Mouse (Mus musculus): Measurements from ENCODE around the gene Asgr2.
"Not testable (repeated sequence)": the region's sequence is repeated elsewhere in the genome, so short reads cannot be mapped to it uniquely, and the experiment has no call there.

The Asgr2 gene

DNA sequence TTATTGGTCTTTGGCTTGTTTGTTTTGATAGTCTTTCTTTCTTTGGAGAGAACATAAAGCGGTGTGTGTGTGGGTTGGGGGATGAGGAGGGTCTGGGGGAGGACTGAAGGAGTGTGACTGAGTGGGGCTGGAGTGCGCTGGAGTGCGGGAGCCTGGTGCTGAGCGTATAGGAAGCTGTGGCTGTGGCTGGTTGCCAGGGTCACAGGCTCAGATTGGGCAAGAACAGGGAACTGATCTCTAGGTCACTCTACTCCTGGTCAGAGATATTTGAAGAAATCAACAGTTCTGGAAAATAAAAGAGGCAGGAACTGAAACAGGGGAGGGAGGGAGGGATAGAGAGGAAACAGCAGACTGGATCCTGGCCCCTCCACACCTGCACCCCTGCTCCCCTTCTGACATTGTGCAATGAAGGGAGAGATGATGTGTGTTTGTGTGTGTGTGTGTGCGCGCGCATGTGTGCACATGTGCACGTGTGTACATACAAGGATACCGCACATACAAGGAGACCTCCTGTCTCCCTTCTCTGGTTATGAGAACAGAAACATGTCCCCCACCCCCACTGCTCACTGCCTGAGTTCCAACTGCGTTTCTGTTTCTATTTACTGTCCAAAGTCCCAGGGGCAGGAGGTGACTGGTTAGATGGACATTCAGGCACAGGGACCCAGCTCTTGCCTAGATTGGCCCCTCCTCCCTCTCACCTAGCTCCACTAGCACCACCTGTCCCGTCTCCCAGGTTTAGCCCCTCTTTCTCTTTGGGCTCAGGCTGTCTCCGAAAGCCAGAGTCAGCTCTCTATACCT lies at the start of gene Asgr2:
Asgr2 (plus strand) TSS at position 659 of the 798 bp plus-strand sequence.
- no peak for DNase-seq (ENCODE audit: extremely low spot score, low read depth, low spot score)

DNA sequence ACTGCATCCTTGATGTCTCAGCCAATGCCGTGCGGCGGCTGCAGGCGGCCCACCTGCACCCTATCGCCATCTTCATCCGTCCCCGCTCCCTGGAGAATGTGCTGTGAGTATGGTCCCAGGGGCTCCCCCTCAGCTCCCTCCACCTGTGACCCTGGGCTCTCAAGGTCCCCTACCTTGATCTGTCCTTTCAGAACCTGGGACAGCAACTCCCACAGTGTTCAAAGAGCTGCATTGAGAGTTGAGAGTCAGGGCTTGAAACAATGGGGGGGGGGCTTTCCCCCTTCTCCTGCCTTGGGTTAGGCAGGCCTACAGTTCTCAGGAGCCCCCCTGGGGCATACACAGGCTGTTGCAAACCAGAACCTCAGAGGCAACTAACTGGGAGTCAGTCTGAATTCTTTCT lies 48.8 kb upstream of the Asgr2 start:
- DNase-seq (ENCODE audit: extremely low spot score, low read depth, low spot score), result no peak

DNA sequence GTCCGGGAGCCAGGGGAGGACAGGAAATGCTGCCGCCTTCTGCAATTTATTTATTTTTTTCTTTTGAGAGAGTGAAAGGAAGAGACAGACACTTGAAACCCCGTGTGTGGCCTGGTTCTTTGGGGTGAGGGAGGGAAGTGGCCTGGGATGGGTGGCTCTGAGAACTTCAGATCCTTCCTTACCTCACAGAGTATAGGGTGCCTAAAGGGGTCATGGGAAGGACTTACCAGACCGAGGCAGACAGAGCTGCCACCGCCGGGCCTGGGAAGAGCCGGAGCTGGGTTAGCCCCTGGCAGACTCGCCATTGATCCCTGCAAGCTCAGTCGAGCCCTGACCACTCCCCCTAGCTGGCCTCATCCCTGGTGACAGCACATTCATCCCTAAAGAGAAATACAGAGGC lies 47.0 kb upstream of the Asgr2 start:
- no peak for DNase-seq (ENCODE audit: extremely low spot score, low read depth, low spot score)

DNA sequence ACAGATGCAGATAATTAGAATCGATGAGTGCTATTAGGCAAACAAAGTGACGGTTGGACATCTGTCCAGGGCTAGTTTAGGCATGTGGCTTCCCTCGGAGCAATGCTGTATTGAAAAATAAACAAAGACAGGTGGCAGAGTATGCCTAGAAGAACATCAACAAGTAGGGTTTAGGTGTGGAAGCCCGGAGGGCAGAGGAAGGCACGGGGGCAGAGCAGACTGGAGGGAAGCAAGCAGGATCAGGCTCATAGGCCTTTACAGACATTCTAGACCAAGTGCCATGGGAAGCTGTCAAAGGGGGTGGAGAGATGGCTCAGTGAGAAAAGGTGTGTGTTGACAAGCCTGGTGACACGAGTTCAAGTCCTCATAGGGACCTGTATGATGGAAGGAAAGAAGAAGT lies 43.1 kb upstream of the Asgr2 start:
- DNase-seq (ENCODE audit: extremely low spot score, low read depth, low spot score), result no peak

DNA sequence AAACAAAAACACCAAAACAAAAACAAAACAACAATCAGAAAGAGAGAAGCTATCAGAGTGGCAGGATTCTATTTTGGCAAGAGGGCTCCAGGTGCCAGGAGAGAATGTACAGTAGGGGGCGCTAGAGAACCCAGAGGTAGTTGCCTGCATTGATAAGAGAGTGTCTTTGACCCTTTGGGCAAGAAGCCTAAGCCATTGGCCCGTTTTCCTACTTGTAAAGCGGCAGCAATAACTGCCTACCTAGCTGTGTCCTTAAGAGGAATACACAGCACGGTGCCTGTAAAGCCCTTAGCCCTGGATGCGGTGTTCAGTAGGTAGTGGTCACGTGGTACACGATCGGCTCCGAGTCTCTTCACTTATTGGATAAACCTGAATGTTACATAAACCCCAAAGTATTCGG lies 42.6 kb upstream of the Asgr2 start:
- no peak for DNase-seq (ENCODE audit: extremely low spot score, low read depth, low spot score)

DNA sequence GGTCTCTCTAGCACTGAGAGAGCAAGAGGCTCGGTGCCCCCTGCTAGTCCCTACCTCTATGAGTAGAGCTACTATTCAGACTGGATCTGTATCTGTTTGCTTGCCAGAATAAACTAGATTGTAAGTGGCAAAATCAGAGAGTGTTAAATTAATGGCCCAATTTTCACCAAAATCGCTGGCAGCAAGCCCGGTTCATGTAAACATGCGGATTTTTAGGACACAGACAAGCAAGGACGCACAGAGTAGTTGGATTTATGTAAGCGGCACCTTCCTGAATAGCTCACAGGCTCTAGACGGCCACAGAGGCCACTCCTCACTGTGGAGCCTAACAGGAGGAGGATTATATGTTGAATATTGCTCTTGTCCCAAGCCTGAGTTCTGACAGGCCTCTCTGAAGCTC lies 39.3 kb upstream of the Asgr2 start:
- DNase-seq (ENCODE audit: extremely low spot score, low read depth, low spot score), result no peak

DNA sequence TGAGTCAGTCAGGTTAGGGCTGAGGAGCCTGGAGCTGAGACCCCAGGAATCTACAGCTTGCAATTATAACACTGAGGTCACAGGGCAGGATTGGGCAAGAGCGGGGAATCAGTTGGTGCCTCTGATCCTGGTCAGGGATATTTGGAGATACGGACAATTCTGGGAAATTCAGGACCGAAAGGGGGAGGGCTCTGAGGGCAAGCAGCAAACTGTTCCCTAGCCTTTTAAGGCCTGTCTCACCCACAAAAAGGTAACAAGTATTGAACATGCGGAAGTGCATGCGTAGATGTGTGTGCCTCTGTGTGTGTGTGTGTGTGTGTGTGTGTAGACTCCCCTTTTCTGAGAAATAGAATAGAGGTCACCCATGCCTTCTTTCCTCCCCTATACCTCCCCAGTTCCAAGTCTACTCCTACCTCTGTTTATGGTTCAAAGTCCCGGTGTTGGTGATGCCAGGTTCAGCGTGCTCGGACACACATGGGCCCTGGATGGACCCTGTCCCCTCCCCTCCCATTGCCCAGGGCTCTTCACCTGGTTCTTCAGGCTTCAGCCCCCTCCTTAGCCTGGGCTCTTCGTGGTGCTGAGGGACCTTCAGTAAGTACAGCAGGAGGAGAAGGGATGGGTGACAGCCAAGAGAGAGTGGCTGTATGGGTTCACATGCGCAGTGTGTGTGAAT lies 38.4 kb upstream of the Asgr2 start, which contains the start of gene Asgr1:
Asgr1 (plus strand) TSS at position 188 of the 673 bp plus-strand sequence.
- no peak for DNase-seq (ENCODE audit: extremely low spot score, low read depth, low spot score)

DNA sequence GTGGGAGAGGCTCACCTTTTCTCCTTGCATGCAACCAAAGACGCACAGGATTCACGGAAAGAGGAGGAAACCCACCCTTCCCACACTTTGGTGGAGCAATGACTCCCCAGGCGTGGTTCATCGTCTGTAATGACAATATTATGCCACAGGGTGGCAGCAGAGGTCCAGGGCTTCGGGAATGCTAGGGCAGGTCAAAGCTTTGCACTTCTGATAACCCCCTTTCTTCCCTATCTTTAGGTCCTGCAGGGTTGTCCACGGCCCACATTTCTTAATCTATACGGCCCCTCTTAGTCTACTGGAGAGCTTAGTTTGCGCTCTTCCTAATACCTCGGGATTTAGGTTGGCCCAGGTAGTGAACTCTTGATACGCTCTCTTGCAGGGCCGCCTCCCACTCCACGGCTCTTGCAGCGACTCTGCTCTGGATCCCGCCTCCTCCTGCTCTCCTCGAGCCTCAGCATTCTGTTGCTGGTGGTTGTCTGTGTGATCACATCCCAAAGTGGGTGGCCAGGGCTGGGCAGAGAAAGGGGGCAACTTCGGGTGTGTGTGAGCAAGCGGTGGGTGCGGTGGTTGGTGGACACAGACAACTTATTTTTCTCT lies 36.7 kb upstream of the Asgr2 start:
- peak; percentile 70 for DNase-seq (ENCODE audit: extremely low spot score, low read depth, low spot score)

DNA sequence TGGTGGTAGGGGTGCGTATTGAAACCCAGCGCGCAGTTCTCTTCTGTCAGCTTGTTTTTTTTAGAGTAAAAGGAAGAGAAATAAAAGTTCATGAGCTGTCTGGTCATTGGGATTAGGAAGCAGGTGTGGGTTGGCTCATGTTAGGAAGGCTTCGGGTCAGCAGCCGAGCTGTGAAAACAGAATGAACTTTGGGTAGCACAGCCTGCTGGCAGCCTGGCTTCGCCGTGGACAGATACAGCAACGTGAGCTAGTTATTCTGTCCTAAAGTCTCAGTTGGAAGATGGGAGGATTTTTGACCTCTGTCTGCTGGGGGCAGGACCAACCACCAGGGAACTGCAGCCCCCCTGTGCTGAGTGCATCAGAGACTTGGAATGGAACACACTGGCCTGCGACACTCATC lies 34.6 kb upstream of the Asgr2 start:
- no peak for DNase-seq (ENCODE audit: extremely low spot score, low read depth, low spot score)

DNA sequence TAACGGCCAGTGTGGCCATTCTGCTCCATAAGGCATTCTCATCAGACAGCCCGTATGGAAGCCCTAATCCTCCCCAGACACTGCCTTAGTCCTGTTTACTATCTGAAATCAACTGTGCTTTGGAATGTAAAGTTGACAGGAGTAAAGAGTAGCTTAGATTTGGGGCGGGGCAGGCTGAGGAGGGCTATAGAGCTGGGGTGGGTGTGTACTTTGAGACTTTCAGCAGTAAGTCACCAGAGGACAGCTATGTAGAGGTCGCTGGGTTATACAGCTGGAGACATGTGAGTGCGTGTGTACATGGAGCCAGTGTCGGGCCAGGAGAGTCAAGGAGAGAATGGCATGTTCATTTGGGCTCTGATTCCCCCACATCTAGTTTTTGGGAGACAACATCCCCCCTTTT lies 32.5 kb upstream of the Asgr2 start:
- no peak for DNase-seq (ENCODE audit: extremely low spot score, low read depth, low spot score)

DNA sequence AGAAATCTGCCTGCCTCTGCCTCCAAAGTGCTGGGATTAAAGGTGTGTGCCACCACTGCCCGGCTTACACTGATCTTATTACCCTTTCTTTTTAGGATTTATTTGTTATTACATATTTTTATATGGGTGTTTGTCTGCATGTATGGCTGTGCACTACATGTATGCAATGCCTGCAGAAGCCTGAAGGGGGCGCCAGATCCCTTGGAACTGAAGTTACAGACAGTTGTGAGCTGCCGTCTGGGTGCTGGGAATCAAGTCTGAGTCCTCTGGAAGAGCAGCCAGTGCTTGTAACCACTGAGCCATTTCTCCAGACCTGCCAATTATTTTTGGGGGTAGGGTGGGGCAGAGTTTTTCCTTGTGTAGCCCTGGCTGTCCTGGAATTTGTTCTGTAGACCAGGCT lies 29.4 kb upstream of the Asgr2 start:
- no peak for DNase-seq (ENCODE audit: extremely low spot score, low read depth, low spot score)

DNA sequence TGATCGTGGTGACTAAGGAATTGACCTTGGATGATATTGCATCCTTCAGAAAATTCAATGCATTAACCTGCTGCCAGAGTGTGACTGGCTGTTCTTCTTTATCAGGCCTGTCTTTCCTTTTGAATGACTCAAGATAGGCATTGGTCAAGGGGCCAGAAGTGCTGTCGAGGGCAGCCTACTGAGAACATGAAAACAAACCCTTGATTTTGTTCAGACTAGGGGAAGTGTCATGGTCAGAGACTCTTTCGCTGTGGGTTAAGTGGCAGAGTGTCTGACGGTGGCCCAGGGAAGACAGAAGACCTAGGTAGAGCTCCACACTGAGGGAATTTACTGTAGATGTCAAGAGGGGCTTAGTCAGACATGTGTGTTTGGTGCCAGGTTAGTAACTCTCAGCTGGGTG lies 25.7 kb upstream of the Asgr2 start:
- no peak for DNase-seq (ENCODE audit: extremely low spot score, low read depth, low spot score)

DNA sequence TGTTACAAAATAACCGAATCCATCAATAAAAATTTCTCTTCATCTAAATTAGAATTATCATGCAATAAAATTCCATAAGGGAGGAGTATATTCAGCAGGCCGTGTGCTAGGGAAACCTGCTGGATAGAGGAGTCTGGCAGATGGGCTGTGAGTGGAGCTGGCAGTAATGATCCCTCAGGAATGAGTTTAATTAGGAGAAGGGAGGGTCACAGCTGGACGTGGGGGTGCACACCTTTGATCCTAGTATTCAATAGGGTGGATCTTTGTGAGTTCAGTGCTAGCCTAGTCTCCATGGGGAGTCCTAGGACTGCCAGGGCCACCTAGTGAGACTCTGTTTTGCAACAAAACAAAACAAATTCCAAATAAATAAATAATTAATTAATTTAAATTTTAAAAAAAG lies 24.2 kb upstream of the Asgr2 start:
- no peak for DNase-seq (ENCODE audit: extremely low spot score, low read depth, low spot score)

DNA sequence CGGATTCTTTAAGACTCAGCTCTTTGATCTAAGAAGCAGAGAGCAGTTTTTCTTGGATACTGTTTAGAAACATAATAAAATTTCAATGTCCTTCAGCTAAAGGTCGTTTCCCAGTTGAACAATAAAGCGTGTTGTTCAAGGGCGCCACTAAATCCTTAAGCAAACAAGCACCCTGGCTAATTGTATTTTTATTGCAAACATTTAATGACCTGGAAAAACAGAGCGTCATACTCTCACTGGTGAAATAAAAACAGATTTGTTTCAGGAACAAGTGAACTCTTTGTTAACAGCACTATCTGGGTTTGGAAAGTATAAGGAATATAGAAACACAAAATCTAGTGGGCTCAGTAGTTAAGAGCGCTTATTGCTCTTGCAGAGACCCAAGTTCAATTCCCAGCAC lies 22.4 kb upstream of the Asgr2 start:
- no peak for DNase-seq (ENCODE audit: extremely low spot score, low read depth, low spot score)

DNA sequence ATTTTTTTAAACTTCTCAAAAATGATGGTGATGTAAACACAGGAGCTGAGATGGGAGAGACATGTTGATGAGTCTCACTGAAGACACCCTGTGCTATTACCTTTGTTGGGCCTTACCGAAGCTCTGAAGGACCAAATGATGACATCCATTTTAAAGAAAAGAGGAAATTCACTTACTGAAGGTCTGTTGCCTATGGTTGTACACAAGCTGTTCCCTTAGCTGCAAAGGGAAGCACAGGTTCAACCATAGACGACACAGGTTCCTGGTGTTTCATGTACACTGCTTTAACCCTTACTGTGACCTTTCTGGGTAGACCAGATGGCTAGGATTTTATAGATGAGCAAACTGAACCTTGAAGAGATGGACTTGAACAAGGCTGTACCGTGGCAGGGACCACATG lies 21.8 kb upstream of the Asgr2 start:
- DNase-seq (ENCODE audit: extremely low spot score, low read depth, low spot score), result not testable (repeated sequence)

DNA sequence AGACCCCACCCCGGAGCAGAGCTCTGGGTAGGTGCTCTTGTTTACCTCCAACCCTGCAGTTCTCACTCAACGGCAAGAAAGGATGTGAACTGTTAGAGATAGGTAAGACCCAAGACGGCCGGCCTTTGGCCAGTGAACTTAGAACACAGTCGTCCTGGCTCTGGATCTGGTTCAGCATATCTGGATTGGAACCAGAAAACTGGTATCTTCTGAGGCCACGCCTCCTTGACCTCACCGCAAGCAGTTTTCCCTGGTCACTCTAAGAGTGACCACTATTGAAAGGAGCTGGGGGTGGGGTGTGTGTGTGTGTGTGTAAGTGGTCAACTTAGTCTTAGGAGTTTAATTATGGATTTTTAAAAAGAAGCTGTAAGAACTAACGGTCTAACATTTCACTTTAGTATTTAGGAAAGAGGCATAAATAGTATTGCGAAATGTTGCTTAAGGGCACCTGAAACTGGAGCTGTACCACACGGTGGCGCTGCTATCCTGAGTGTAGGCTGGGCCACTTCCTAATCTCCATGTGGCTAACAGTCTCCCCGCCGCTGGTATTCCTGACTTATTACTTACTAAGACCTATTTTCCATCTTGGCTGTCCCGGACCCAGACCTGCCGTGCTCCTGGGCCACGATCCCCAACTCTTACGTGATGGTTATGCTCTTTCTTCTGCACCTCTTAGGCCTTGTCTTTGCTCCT lies 17.9 kb upstream of the Asgr2 start:
- peak; percentile 56 for DNase-seq (ENCODE audit: extremely low spot score, low read depth, low spot score)

DNA sequence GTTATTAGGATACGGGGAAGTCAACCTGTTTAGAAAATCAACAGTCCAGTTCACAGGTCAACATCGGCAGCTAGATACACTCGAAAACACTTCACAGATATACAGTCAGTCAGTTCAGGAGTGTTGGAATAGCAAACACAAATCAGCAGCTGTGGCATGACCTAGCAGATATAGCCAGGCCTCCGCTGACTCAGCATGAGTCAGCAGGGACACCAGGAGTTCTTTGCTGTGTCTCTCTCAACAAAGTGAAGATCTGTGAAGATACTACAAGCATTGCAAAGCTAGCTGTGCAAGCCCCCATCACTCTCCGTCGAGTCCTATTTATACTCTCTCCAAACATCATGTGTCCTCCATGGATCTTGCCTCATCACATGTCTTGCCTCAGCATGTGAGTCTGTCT lies 16.9 kb upstream of the Asgr2 start:
- DNase-seq (ENCODE audit: extremely low spot score, low read depth, low spot score), result no peak

DNA sequence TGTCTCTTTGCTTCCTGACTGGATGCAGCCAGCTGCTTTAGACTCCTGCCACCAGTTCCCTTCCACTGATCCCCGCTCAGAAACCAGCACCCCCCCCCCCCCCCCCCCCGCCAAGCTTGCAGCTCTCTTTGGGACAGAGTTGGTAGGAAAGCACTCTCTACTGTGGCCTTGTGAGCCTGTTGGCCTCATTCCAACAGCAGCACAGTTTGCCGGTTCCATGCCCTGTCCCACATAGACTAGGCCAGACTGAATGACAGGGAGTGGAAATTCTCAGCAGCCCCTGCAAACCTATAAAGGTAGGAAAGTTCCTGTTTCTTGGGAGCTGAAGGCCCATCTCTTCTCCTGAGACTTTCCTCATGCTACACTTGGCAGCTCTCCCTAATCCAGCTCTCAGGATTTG lies 15.0 kb upstream of the Asgr2 start:
- DNase-seq (ENCODE audit: extremely low spot score, low read depth, low spot score), result no peak

DNA sequence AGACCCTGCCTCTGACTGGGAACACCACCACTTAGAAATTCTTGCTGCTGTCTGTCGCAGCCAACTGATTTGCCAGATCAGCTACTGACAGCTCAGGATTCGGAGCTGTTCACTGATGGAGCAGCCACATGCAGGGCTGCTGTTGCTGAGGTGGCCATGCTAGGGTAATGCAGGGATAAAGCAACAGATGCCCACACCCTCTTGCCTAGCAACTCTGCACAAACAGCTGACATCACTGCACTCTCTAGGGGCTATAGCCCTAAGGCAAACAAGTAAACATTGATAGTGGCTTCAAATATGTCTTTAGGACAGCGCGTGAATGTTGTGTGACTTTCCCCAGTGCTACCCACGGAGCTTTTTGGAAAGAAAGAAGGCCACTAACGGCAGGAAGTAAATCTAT lies 13.3 kb upstream of the Asgr2 start:
- DNase-seq (ENCODE audit: extremely low spot score, low read depth, low spot score), result no peak

DNA sequence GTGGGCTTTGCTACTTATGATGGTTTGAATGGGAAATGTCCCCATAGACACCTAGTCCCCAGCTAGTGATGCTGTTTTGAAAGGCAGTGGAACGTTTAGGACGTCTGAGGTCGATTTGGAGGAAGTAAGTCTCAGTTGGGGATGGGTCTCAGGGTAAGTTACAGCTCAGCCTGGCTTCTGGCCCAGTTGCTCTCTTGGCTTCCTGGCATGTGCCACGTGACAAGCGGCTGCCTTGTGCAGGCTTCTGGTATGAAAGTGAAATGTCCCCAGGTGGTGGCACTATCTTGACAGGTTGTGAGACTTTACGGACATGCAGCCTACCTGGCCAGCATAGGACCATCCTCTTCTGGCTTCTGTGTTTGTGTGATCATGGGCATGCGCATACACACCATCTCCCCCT lies 12.5 kb upstream of the Asgr2 start:
- no peak for DNase-seq (ENCODE audit: extremely low spot score, low read depth, low spot score)

DNA sequence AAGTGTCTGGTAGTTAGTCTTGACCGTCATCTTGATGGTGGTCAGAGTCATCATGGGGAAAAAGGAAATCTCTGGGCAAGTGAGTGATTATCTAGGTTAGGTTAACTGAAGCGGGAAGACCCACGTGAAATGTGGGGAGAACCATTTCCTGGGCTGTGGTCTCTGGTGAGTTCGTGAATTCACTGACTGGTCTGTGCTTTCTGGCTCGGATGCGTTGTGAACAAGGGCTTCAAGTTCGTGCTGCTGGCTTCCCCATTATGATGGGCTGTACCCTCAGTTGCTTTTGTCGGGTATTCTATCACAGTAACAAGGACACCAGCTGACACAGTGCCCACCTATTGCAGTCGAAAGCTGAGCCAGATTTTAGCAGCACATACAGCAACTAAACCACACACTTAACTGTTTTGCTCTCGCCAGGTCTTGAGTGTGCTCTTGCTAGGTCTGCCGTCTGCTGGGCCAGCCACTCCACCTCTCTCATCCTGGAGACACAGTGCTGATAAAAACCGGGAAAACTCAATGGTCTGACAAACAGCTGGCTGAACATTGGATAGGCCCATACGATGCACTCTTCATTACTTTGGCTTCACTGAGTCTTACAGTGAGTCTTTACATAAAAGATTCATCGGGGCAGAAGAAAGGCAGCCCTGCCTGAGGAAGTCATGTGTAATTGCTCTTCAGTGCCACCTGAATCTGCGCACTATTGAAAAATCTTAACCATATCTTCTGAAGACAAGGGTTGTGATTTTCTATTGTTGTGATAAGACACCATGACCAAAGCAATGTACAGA lies 11.4 kb upstream of the Asgr2 start:
- no peak for DNase-seq (ENCODE audit: extremely low spot score, low read depth, low spot score)

Data from hindlimb bud, embryonic 11.5 days (tissue).